Mouse (Mus musculus): Measurements from ENCODE around the gene Sh3d19. TPM values are rescaled to one million over a fixed set of nuclear protein-coding genes. Genes with fewer than 3 reads are reported as not detected.

Gene Sh3d19
- polyA plus RNA-seq, 1 experiment from 2014 or later: 8.7 TPM

DNA sequence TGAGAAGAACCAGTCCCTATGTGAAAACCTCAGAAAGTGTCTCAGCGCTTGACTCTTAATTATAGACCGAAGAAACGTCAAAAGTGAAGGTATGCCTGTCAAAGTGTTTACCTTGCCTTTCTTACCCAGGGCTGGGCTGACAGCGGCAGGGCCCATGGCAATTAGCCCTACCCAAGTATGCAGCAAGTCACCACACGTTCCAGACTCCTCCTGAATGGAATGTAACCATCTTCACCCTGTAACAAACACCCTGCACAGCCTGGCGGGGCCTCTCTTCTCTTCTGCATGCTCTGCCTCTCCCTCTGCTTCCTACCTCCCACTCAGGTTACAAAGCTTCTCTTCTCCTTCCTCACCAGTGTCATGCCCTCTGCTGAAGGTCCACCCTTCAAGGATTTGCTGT lies 39.0 kb upstream of the Sh3d19 start:
- H3K4me2 ChIP-seq (ENCODE audit: low read length): no peak overlapping the region
- no peak overlapping the region for H3K4me3 ChIP-seq (replicated peaks; ENCODE audit: low read length)
- H3K36me3 ChIP-seq (ENCODE audit: control insufficient read depth, insufficient read depth): no peaks in the 10 kb centered on the region
- H3K27me3 ChIP-seq (replicated peaks; ENCODE audit: control insufficient read depth, insufficient read depth, low read length): no peaks in the 10 kb centered on the region
- H3K4me1 ChIP-seq (replicated peaks; ENCODE audit: control insufficient read depth, insufficient read depth, low read length): no peaks in the 10 kb centered on the region
- WGBS: 85% methylated on average over 6 of the region's 6 CpGs
- H3K27ac ChIP-seq (ENCODE audit: low read length): no peak overlapping the region
- ATAC-seq: no peak
- H3K9ac ChIP-seq (replicated peaks; ENCODE audit: low read depth, low read length): no peak overlapping the region
- H3K9me3 ChIP-seq (ENCODE audit: control insufficient read depth, low read length): no peaks in the 10 kb centered on the region

GRCm38 (mm10) chr3:85933586-85933985 lies 37.3 kb upstream of the Sh3d19 start:
- Histone ChIP-seq H3K4me2 (ENCODE audit: low read length) (no peak overlapping the region), H3K4me3 (replicated peaks; ENCODE audit: low read length) (no peak overlapping the region), H3K27ac (ENCODE audit: low read length) (no peak overlapping the region), H3K9ac (replicated peaks; ENCODE audit: low read depth, low read length) (no peak overlapping the region), H3K4me1 (replicated peaks; ENCODE audit: control insufficient read depth, insufficient read depth, low read length) (no peaks in the 10 kb centered on the region), H3K9me3 (ENCODE audit: control insufficient read depth, low read length) (no peaks in the 10 kb centered on the region), H3K27me3 (replicated peaks; ENCODE audit: control insufficient read depth, insufficient read depth, low read length) (no peaks in the 10 kb centered on the region), H3K36me3 (ENCODE audit: control insufficient read depth, insufficient read depth) (no peaks in the 10 kb centered on the region)
- 91% methylated on average over 5 of the region's 5 CpGs for WGBS
- no peak for ATAC-seq

- no peak overlapping the region for H3K4me2 ChIP-seq (ENCODE audit: low read length)
- ATAC-seq: no peak
- H3K4me1 ChIP-seq (replicated peaks; ENCODE audit: control insufficient read depth, insufficient read depth, low read length): no peaks in the 10 kb centered on the region
- no peaks in the 10 kb centered on the region for H3K9me3 ChIP-seq (ENCODE audit: control insufficient read depth, low read length)
- H3K4me3 ChIP-seq (replicated peaks; ENCODE audit: low read length): no peak overlapping the region
- no peaks in the 10 kb centered on the region for H3K27me3 ChIP-seq (replicated peaks; ENCODE audit: control insufficient read depth, insufficient read depth, low read length)
- H3K36me3 ChIP-seq (ENCODE audit: control insufficient read depth, insufficient read depth): no peaks in the 10 kb centered on the region
- WGBS: 84% methylated on average over 4 of the region's 4 CpGs
- no peak overlapping the region for H3K9ac ChIP-seq (replicated peaks; ENCODE audit: low read depth, low read length)
- no peak overlapping the region for H3K27ac ChIP-seq (ENCODE audit: low read length)
These were observed 20.0 kb upstream of the Sh3d19 start for GRCm38 (mm10) chr3:85950914-85951313.

DNA sequence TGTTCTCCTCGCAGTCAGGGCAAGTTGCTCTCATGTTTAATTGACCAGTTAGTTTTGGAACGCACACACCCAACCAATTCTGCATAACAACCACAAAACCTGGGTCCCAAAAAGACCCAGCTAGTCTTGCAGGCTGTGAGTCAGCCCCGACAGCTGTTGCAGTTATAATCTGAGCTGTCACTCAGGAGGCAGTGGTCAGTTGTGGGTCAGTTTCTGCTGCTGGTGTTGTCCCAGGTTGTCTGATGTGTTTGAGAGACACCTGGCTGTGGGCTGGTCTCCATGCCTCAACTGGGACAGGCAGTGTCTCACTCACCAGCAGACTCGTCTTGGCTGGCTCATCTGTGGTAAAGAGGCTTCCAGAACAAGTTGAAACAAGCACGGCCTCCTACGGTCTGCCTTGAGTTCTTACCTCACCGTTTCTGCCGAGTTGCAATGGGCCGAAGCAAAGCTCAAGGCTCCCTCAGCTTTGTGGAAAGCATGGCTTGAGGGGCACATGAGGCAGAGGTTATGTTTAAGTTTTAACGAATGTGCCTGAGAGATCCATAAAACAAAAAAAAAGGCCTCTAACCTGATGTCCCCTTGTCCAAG lies 18.1 kb upstream of the Sh3d19 start:
- H3K27ac ChIP-seq (ENCODE audit: low read length): no peak overlapping the region
- H3K27me3 ChIP-seq (replicated peaks; ENCODE audit: control insufficient read depth, insufficient read depth, low read length): no peaks in the 10 kb centered on the region
- H3K9ac ChIP-seq (replicated peaks; ENCODE audit: low read depth, low read length): no peak overlapping the region
- no peaks in the 10 kb centered on the region for H3K4me1 ChIP-seq (replicated peaks; ENCODE audit: control insufficient read depth, insufficient read depth, low read length)
- no peaks in the 10 kb centered on the region for H3K9me3 ChIP-seq (ENCODE audit: control insufficient read depth, low read length)
- no peak for ATAC-seq
- H3K36me3 ChIP-seq (ENCODE audit: control insufficient read depth, insufficient read depth): no peaks in the 10 kb centered on the region
- no peak overlapping the region for H3K4me3 ChIP-seq (replicated peaks; ENCODE audit: low read length)
- no peak overlapping the region for H3K4me2 ChIP-seq (ENCODE audit: low read length)
- WGBS: 90% methylated on average over 10 of the region's 10 CpGs

- Histone ChIP-seq H3K4me1 (replicated peaks; ENCODE audit: control insufficient read depth, insufficient read depth, low read length) (no peaks in the 10 kb centered on the region), H3K27me3 (replicated peaks; ENCODE audit: control insufficient read depth, insufficient read depth, low read length) (no peaks in the 10 kb centered on the region), H3K4me3 (replicated peaks; ENCODE audit: low read length) (no peak overlapping the region), H3K36me3 (ENCODE audit: control insufficient read depth, insufficient read depth) (no peaks in the 10 kb centered on the region), H3K4me2 (ENCODE audit: low read length) (no peak overlapping the region), H3K9ac (replicated peaks; ENCODE audit: low read depth, low read length) (no peak overlapping the region), H3K27ac (ENCODE audit: low read length) (no peak overlapping the region), H3K9me3 (ENCODE audit: control insufficient read depth, low read length) (no peaks in the 10 kb centered on the region)
- WGBS: 38% methylated on average over 9 of the region's 9 CpGs
- 0 out of 2 replicates have a peak, but pooled peaks have one; percentile 33 for ATAC-seq
These were observed 15.6 kb upstream of the Sh3d19 start for GRCm38 (mm10) chr3:85955269-85955668.

DNA sequence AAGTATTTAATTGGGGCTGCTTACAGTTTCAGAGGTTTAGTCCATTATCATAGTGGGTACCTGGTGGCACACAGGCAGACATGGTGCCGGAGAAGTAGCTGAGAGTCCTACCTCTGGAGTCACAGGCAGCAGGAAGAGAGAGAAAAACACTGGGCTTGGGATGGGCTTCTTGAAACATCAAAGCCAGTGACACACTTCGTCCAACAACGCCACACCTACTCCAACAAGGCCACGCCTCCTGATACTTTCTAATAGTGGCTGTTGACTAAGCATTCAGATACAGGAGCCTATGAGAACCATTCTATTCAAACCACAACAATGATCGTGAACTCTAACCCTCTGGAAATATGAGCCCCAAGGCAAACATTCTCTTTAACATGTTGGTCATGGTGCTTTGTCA lies 15.2 kb upstream of the Sh3d19 start:
- H3K9ac ChIP-seq (replicated peaks; ENCODE audit: low read depth, low read length): no peak overlapping the region
- no peak overlapping the region for H3K4me3 ChIP-seq (replicated peaks; ENCODE audit: low read length)
- H3K9me3 ChIP-seq (ENCODE audit: control insufficient read depth, low read length): no peaks in the 10 kb centered on the region
- no peaks in the 10 kb centered on the region for H3K4me1 ChIP-seq (replicated peaks; ENCODE audit: control insufficient read depth, insufficient read depth, low read length)
- H3K27ac ChIP-seq (ENCODE audit: low read length): no peak overlapping the region
- no peaks in the 10 kb centered on the region for H3K36me3 ChIP-seq (ENCODE audit: control insufficient read depth, insufficient read depth)
- H3K4me2 ChIP-seq (ENCODE audit: low read length): no peak overlapping the region
- ATAC-seq: no peak
- H3K27me3 ChIP-seq (replicated peaks; ENCODE audit: control insufficient read depth, insufficient read depth, low read length): no peaks in the 10 kb centered on the region
- WGBS: 82% methylated on average over 5 of the region's 5 CpGs

GRCm38 (mm10) chr3:85959669-85960068 lies 11.2 kb upstream of the Sh3d19 start:
- Histone ChIP-seq H3K27ac (ENCODE audit: low read length) (no peak overlapping the region), H3K9me3 (ENCODE audit: control insufficient read depth, low read length) (peaks cover 3% of the 10 kb centered on the region; the same call in 1 of the 2 replicates), H3K36me3 (ENCODE audit: control insufficient read depth, insufficient read depth) (no peaks in the 10 kb centered on the region), H3K9ac (replicated peaks; ENCODE audit: low read depth, low read length) (no peak overlapping the region), H3K4me3 (replicated peaks; ENCODE audit: low read length) (no peak overlapping the region), H3K27me3 (replicated peaks; ENCODE audit: control insufficient read depth, insufficient read depth, low read length) (no peaks in the 10 kb centered on the region), H3K4me1 (replicated peaks; ENCODE audit: control insufficient read depth, insufficient read depth, low read length) (no peaks in the 10 kb centered on the region), H3K4me2 (ENCODE audit: low read length) (no peak overlapping the region)
- 87% methylated on average over 1 of the region's 1 CpGs for WGBS
- ATAC-seq: no peak

DNA sequence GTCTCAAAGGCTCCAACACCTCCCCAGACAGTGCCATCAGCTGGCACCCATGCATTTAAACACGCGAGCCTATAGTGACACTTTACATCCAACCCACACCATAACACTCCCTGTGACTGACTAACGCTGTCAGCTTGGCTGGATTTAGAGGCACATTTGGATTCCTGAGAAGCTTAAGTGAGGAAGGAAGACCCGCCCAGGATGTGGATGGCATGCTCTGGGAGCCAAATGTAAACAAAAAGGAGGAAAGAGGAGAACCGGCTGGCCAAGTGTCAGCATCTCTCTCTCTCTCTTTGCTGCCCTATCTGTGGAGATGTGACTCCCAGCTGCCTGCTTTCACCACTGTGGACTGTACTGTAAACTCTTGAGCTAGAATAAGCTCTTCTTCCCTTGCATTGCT lies 9.8 kb upstream of the Sh3d19 start:
- no peak for ATAC-seq
- WGBS: 54% methylated on average over 5 of the region's 5 CpGs
- Histone ChIP-seq H3K4me1 (replicated peaks; ENCODE audit: control insufficient read depth, insufficient read depth, low read length) (no peaks in the 10 kb centered on the region), H3K9ac (replicated peaks; ENCODE audit: low read depth, low read length) (no peak overlapping the region), H3K4me3 (replicated peaks; ENCODE audit: low read length) (no peak overlapping the region), H3K27ac (ENCODE audit: low read length) (no peak overlapping the region), H3K4me2 (ENCODE audit: low read length) (no peak overlapping the region), H3K36me3 (ENCODE audit: control insufficient read depth, insufficient read depth) (no peaks in the 10 kb centered on the region), H3K27me3 (replicated peaks; ENCODE audit: control insufficient read depth, insufficient read depth, low read length) (no peaks in the 10 kb centered on the region), H3K9me3 (ENCODE audit: control insufficient read depth, low read length) (peaks cover 3% of the 10 kb centered on the region; the same call in 1 of the 2 replicates)

DNA sequence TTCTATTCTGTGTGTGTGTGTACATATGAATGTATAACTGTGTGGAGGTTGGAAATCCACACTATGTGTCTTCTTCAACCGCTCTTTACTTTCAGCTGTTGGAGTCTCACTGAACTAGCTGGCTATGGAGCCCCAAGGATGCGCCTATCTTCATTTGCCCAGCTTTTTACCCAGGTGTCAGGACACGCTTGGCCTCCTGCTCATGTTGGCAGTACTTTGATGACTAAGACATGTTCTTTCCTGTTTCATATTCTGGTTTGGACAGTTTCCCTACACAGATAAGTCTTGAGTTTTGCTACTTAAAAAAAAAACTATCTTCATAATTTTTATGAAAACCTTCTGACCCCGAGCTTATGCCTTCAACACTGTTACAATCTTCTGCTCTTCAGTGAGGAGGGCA lies 5.4 kb upstream of the Sh3d19 start:
- H3K27me3 ChIP-seq (replicated peaks; ENCODE audit: control insufficient read depth, insufficient read depth, low read length): no peaks in the 10 kb centered on the region
- ATAC-seq: no peak
- peaks cover 3% of the 10 kb centered on the region; the same call in 1 of the 2 replicates for H3K9me3 ChIP-seq (ENCODE audit: control insufficient read depth, low read length)
- 93% methylated on average over 4 of the region's 4 CpGs for WGBS
- H3K9ac ChIP-seq (replicated peaks; ENCODE audit: low read depth, low read length): no peak overlapping the region
- no peak overlapping the region for H3K4me2 ChIP-seq (ENCODE audit: low read length)
- no peaks in the 10 kb centered on the region for H3K4me1 ChIP-seq (replicated peaks; ENCODE audit: control insufficient read depth, insufficient read depth, low read length)
- H3K27ac ChIP-seq (ENCODE audit: low read length): no peak overlapping the region
- no peaks in the 10 kb centered on the region for H3K36me3 ChIP-seq (ENCODE audit: control insufficient read depth, insufficient read depth)
- H3K4me3 ChIP-seq (replicated peaks; ENCODE audit: low read length): no peak overlapping the region

GRCm38 (mm10) chr3:85969040-85969439 lies 1.9 kb upstream of the Sh3d19 start:
- no peaks in the 10 kb centered on the region for H3K27me3 ChIP-seq (replicated peaks; ENCODE audit: control insufficient read depth, insufficient read depth, low read length)
- ATAC-seq: no peak
- WGBS: 91% methylated on average over 8 of the region's 8 CpGs

More at GRCm38 (mm10) chr3:85969040-85969439, 1.9 kb upstream of the Sh3d19 start:
- Histone ChIP-seq H3K4me1 (replicated peaks; ENCODE audit: control insufficient read depth, insufficient read depth, low read length) (peaks cover 7% of the 10 kb centered on the region; the same call in 1 of the 2 replicates), H3K9ac (replicated peaks; ENCODE audit: low read depth, low read length) (no peak overlapping the region), H3K4me3 (replicated peaks; ENCODE audit: low read length) (no peak overlapping the region), H3K4me2 (ENCODE audit: low read length) (no peak overlapping the region), H3K9me3 (ENCODE audit: control insufficient read depth, low read length) (no peaks in the 10 kb centered on the region), H3K36me3 (ENCODE audit: control insufficient read depth, insufficient read depth) (no peaks in the 10 kb centered on the region), H3K27ac (ENCODE audit: low read length) (no peak overlapping the region)
